Mouse (Mus musculus): ENCODE measurements around the gene Dido1. TPM values are rescaled to one million over a fixed set of nuclear protein-coding genes. Genes with fewer than 3 reads are reported as not detected.

Dido1 gene
- polyA plus RNA-seq, 1 experiment from 2014 or later, result 33.1 TPM

DNA sequence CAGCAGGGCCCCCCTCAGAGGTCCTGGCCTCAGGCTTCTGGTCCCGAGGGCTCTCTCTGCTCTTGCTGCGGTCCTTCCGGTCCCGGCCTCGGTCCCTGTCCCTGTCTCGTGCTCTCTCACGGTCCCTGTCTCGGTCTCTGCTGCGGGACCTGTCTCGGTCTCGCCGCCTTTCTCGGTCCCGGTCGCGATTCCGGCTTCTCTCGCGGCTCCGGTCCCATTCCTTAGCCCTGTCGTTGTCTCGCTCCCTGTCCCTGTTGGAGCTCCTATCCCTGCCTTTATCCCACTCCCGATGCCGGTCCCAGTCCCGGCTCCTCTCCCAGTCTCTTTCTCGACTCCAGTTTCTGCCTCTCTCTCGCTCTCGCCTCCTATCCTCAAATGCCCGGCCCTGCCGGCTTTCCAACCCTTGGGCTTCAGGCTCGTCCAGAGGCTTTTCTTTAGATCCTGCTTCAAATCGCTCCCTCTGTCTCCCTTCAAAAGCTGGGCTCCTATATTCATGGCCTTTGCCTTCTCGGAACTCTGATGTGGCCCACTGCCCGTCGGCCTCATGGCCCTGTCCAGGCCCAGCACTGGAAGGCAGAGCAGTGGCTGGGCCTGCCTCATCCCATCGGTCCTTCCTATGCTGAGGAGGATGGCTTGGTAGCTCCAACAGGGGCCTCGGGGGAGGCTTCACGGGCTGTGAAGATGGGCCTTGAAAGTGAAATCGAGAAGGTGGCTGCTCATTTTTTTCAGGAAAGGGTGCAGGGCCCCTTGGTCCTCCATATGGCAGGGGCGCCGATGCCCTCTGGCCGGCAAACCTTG is 50.2 kb downstream of the Dido1 start:
- 24% methylated on average over 42 of the region's 42 CpGs for WGBS
- peak overlapping the region; percentile 46 for H3K4me3 ChIP-seq
- no peaks in the 10 kb centered on the region for H3K9me3 ChIP-seq
- H3K4me1 ChIP-seq, result peaks cover 19% of the 10 kb centered on the region
- H3K27me3 ChIP-seq (replicated peaks; ENCODE audit: low read depth, poor library complexity, severe bottlenecking), result no peaks in the 10 kb centered on the region; the same call in 1 of the 2 replicates
- H3K27ac ChIP-seq (replicated peaks), result peak overlapping the region; percentile 76
- DNase-seq (ENCODE audit: low spot score), result peak; percentile 39
- H3K36me3 ChIP-seq (replicated peaks), result peaks cover 32% of the 10 kb centered on the region

- DNase-seq (ENCODE audit: low spot score), result no peak
- Histone ChIP-seq H3K27me3 (replicated peaks; ENCODE audit: low read depth, poor library complexity, severe bottlenecking) (no peaks in the 10 kb centered on the region; the same call in 1 of the 2 replicates), H3K27ac (replicated peaks) (no peak overlapping the region), H3K4me3 (no peak overlapping the region), H3K4me1 (peaks cover 19% of the 10 kb centered on the region), H3K36me3 (replicated peaks) (peaks cover 25% of the 10 kb centered on the region), H3K9me3 (no peaks in the 10 kb centered on the region)
- 87% methylated on average over 5 of the region's 5 CpGs for WGBS
These were observed 51.4 kb downstream of the Dido1 start for GRCm38 (mm10) chr2:180658381-180658780.

DNA sequence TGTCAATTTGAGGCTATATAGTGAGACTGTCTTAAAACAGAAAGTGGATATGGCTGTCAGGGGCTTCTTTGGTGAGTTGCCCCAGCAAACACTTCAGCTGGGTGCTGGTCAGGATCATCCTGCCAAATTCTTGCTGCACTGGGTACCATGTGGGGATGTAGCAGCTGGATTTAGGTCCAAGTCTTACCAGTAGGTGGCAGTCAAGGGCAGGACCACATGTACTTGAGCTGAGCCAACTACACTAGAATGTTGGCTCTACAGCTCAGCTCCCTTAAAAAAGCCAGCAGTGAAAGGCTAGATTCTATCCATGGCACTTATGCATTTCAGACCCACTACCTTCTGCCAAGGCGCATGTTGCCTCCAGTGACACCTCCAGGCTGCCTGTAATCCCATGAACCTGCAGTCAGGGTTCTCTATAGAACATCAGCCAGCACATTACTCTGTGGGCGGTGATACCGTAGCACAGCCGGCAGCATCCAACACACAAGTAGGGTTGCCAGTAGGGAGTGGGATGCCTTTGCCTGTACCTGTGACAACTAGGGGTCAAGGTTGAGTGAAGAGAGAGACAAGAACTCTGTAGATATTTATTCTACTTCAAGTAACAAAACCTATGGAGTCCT is 52.3 kb downstream of the Dido1 start:
- peaks cover 24% of the 10 kb centered on the region for H3K36me3 ChIP-seq (replicated peaks)
- 76% methylated on average over 4 of the region's 4 CpGs for WGBS

DNA sequence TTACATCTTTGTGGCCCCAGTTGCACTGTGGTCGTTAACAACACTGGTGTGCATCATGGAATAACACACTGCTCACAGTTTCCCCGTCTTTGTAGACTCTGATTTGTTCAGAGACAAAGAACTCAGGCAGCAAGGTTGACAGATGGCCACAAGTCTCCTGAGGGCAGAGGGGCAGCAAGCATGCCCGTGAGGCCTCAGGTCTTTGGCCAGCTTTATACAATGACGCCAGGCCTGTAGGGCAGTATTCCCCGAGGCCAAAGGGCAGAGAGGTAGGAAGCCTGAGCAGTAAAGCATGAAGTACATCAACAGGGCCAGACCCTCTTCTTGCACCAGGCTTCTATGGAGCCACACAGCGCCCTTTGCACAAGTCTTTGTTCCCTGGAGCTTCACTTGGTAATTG is 54.6 kb downstream of the Dido1 start:
- no peaks in the 10 kb centered on the region; the same call in 1 of the 2 replicates for H3K27me3 ChIP-seq (replicated peaks; ENCODE audit: low read depth, poor library complexity, severe bottlenecking)
- H3K9me3 ChIP-seq, result no peaks in the 10 kb centered on the region
- no peak overlapping the region; the same call in 1 of the 2 replicates for H3K27ac ChIP-seq (replicated peaks)
- DNase-seq (ENCODE audit: low spot score), result no peak
- no peaks in the 10 kb centered on the region for H3K36me3 ChIP-seq (replicated peaks)
- no peak overlapping the region for H3K4me3 ChIP-seq
- 70% methylated on average over 6 of the region's 6 CpGs for WGBS
- H3K4me1 ChIP-seq, result peaks cover 17% of the 10 kb centered on the region

More for the DNA sequence above, 52.3 kb downstream of the Dido1 start:
- Histone ChIP-seq H3K4me1 (peaks cover 19% of the 10 kb centered on the region), H3K27me3 (replicated peaks; ENCODE audit: low read depth, poor library complexity, severe bottlenecking) (no peaks in the 10 kb centered on the region; the same call in 1 of the 2 replicates), H3K9me3 (no peaks in the 10 kb centered on the region), H3K27ac (replicated peaks) (no peak overlapping the region), H3K4me3 (no peak overlapping the region)
- peak; percentile 72 for DNase-seq (ENCODE audit: low spot score)

- Histone ChIP-seq H3K9me3 (no peaks in the 10 kb centered on the region), H3K4me3 (no peak overlapping the region), H3K4me1 (peaks cover 12% of the 10 kb centered on the region), H3K36me3 (replicated peaks) (no peaks in the 10 kb centered on the region), H3K27me3 (replicated peaks; ENCODE audit: low read depth, poor library complexity, severe bottlenecking) (no peaks in the 10 kb centered on the region), H3K27ac (replicated peaks) (no peak overlapping the region)
- DNase-seq (ENCODE audit: low spot score), result no peak
- 84% methylated on average over 7 of the region's 7 CpGs for WGBS
These were observed 55.1 kb downstream of the Dido1 start for GRCm38 (mm10) chr2:180654666-180655065.

DNA sequence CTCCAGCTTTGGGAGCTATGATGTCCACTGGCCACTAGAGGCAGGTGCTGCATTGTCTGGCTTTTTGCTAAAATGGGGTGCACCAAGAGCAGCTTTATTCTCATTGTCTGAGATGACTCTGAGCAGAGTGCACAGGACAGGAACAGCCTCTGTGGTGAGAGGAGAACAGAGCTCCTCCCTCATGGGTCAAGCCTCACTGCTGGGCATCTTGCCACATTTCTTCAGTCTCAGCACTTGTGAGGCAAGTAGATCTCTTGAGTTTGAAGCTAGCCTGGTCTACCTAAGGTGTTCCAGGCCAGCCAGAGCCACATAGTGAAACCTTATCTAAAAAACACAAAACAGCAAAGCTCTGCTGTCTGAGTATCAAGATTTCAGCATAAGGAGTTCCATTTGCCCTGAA is 63.0 kb downstream of the Dido1 start:
- DNase-seq (ENCODE audit: low spot score), result no peak
- H3K36me3 ChIP-seq (replicated peaks), result no peaks in the 10 kb centered on the region
- peaks cover 19% of the 10 kb centered on the region for H3K27me3 ChIP-seq (replicated peaks; ENCODE audit: low read depth, poor library complexity, severe bottlenecking)
- peaks cover 17% of the 10 kb centered on the region for H3K9me3 ChIP-seq
- peaks cover 4% of the 10 kb centered on the region; the same call in 1 of the 2 replicates for H3K4me1 ChIP-seq
- H3K27ac ChIP-seq (replicated peaks), result no peak overlapping the region
- no peak overlapping the region for H3K4me3 ChIP-seq

GRCm38 (mm10) chr2:180643626-180644025 is 66.2 kb downstream of the Dido1 start:
- Histone ChIP-seq H3K27me3 (replicated peaks; ENCODE audit: low read depth, poor library complexity, severe bottlenecking) (peaks cover 46% of the 10 kb centered on the region), H3K4me3 (no peak overlapping the region), H3K4me1 (peaks cover 8% of the 10 kb centered on the region; the same call in 1 of the 2 replicates), H3K27ac (replicated peaks) (no peak overlapping the region), H3K9me3 (peaks cover 17% of the 10 kb centered on the region), H3K36me3 (replicated peaks) (no peaks in the 10 kb centered on the region)
- DNase-seq (ENCODE audit: low spot score), result no peak

DNA sequence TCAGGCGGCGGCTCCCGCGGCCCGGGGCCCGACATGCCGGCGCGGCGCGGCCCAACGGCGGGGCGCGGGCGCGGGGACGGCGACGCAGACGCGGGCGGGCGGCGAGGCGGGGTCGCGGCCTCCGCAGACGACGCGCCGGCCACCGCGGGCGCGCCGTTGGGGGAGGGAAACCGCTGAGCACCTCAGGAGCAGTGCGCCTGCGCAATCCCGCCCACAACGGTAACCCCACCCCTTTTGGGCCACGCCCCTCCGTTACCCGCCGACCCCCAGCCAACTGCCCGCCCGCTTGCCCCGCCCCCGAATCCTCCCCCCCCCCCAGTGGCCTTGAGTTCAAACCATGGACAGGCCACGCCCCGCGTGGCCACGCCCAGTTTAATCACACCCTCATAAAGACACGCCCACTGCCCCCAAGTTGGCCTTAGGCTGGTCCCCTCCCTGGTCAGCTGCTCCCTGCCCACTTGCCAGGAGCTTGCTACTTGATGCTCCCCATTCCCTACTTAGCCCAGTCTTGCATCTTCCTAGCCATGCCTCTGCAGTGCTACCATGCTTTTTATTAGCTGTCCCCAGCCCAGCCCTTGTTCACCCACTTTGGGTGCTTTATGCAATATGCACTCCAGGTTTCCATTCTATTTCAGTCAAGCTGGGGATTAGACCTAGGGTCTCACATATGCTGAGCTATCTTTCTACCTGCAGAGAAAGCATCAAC is 67.1 kb downstream of the Dido1 start, which contains the start of gene Tcfl5:
TSS of gene Tcfl5 (minus strand) at position 154 of the 706 bp plus-strand sequence.
- peak within 1 kb of the TSS; percentile 51 for H3K4me3 ChIP-seq
- 5% methylated on average over 54 of the region's 56 CpGs for WGBS
- peaks cover 46% of the 10 kb centered on the region for H3K27me3 ChIP-seq (replicated peaks; ENCODE audit: low read depth, poor library complexity, severe bottlenecking)
- peaks cover 8% of the 10 kb centered on the region; the same call in 1 of the 2 replicates for H3K4me1 ChIP-seq
- H3K27ac ChIP-seq (replicated peaks), result no peak within 1 kb of the TSS
- peak; percentile 47 for DNase-seq (ENCODE audit: low spot score)
- peaks cover 17% of the 10 kb centered on the region for H3K9me3 ChIP-seq
- no peaks in the 10 kb centered on the region for H3K36me3 ChIP-seq (replicated peaks)

DNA sequence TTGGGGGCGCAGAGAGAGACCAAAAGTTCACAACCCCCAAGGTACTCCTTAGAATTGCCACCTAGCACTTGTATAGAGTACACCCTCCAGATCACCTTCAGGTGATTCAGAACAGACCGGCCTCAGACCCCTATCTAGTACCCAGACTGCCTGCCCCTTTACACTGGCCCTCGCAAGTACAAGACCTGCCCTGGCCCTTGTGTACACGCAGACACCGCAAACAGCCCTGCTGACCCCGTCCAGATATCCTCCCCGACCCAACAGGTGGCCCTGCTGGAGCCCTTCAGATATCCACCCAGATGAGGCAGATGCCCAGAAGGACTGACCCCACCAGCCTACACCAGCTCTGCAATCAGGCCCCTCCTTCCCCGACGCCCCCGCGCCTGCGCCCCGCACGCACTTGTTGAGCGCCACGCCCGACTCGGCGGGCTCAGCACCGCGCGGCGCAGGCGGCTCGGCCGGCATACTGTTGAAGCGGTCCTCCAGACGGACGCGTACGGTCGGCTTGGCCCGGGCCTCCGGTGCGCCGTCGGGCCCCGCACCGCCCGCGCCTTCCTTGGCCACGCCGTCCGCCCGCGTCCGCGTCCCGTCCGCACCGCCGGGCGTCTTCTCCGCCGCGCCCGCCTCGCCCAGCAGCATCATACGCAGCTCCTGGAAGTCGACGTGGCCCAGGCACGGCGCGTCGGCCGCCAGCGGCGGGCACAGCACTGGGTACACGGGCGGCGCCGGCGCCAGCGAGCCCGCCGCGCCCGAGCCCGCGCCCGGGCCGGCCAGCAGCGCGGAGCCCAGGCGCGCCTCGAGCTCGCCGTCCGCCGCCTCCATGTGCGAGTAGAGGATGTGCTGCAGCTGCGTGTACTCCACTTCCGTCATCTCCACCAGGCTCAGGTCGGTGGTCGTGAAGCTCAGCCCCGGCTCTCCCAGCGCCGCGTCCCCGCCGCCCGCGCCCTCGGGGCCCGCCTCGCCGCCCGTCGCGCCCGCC is 67.9 kb downstream of the Dido1 start:
- H3K9me3 ChIP-seq, result peaks cover 17% of the 10 kb centered on the region
- peak overlapping the region; percentile 51 for H3K4me3 ChIP-seq
- peak; percentile 37 for DNase-seq (ENCODE audit: low spot score)
- H3K36me3 ChIP-seq (replicated peaks), result no peaks in the 10 kb centered on the region
- peaks cover 8% of the 10 kb centered on the region; the same call in 1 of the 2 replicates for H3K4me1 ChIP-seq
- peaks cover 46% of the 10 kb centered on the region for H3K27me3 ChIP-seq (replicated peaks; ENCODE audit: low read depth, poor library complexity, severe bottlenecking)
- no peak overlapping the region for H3K27ac ChIP-seq (replicated peaks)
- 4% methylated on average over 112 of the region's 112 CpGs for WGBS

DNA sequence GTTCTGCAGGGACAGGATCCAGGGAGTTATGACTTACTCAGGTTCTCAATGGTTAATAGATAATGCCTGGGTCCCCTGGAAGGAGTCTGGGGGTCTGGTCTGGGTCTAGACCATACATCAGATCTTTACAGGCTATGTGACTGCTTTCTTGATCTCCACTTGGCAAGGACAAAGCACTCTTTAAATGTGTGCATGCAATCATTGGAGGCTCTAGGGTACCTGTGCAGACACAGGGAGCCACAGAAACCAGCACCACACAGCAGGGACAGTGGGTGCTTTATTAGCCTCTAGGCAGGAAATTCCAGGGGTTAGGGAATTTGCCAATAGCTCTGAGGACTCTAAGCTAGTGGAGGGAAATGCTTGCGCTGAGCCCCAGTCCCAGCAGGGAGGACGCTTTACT is 97.9 kb downstream of the Dido1 start:
- Histone ChIP-seq H3K27ac (replicated peaks) (no peak overlapping the region), H3K27me3 (replicated peaks; ENCODE audit: low read depth, poor library complexity, severe bottlenecking) (no peaks in the 10 kb centered on the region), H3K4me3 (no peak overlapping the region), H3K9me3 (no peaks in the 10 kb centered on the region), H3K36me3 (replicated peaks) (no peaks in the 10 kb centered on the region), H3K4me1 (no peaks in the 10 kb centered on the region)
- no peak for DNase-seq (ENCODE audit: low spot score)
- 71% methylated on average over 2 of the region's 2 CpGs for WGBS

DNA sequence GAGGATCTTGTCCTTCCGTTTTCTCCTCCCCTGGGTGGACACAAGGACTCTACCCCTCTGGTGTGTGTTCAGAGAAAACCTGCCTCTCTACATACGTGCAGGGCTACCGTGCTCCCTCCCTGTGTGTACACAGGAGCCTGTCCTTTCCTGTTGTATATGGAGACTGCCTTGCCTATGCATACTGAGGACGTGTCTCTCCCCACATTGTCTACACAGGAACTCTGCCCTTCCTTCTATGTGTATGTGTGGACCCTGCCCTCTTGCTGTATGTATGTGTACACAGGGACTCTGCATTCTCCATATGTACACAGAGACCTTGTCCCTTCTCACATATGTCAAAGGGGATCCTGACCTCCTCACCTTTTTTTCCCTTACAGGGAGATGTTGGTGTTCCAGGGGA is 99.5 kb downstream of the Dido1 start:
- H3K9me3 ChIP-seq, result no peaks in the 10 kb centered on the region
- H3K36me3 ChIP-seq (replicated peaks), result no peaks in the 10 kb centered on the region
- peaks cover 2% of the 10 kb centered on the region; the same call in 1 of the 2 replicates for H3K4me1 ChIP-seq
- no peak overlapping the region for H3K4me3 ChIP-seq
- no peaks in the 10 kb centered on the region for H3K27me3 ChIP-seq (replicated peaks; ENCODE audit: low read depth, poor library complexity, severe bottlenecking)
- 77% methylated on average over 4 of the region's 4 CpGs for WGBS
- no peak for DNase-seq (ENCODE audit: low spot score)
- no peak overlapping the region for H3K27ac ChIP-seq (replicated peaks)
